ENCODE assay signal across 8 mouse cellular contexts in the genomic region with DNA sequence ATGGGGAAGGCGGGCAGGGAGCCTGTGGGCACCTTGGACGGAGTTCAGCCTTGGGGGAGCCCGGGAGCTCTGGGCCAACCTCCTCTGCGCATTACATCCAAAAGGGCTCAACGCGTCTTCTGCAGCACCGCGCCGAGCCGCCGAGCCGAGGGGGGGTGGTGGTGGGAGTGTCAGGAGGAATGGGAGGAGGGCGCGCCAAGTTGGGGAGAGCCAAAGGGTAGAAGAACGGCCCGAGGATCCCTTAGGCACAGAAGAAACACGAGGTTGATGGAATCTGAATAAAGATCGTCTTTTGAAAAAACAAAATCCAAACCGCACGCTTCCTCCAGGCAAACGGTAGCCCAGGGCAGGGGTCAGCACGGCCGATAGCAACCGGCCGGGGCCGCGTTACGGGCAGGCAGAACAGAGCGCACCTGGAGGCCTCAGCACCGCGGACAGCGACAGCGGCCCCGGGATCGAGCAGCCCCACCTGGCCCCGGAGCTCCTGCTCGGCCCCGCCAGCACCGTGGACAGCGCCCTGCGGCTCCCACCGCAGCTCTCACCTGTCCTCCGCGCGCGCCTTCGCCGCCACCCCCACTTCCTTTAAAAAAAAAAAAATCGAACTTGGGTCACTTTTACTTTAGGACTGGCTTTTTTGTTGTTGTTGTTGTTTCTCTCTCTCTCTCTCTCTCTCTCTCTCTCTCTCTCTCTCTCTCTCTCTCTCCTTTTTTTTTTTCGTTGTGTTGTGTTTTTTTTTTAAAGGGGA. TPM values are rescaled to one million over a fixed set of nuclear protein-coding genes. Genes with fewer than 3 reads are reported as not detected.
DNase-seq lines count a peak whose midpoint lies in the region; ATAC-seq and TF ChIP-seq lines count a peak whose summit lies in the region.

No protein-coding gene starts in this region.

- WGBS in heart, embryonic 12.5 days, result 2% methylated on average over 50 of the region's 50 CpGs
- under 1% methylated on average over 50 of the region's 50 CpGs for WGBS in embryonic facial prominence, embryonic 10.5 days
- WGBS in hindbrain, postnatal 0 days, result under 1% methylated on average over 47 of the region's 50 CpGs
- WGBS in liver, embryonic 14.5 days (ENCODE audit: insufficient replicate concordance), result 1% methylated on average over 50 of the region's 50 CpGs
- under 1% methylated on average over 49 of the region's 50 CpGs for WGBS in neural tube, embryonic 11.5 days

- no peak for DNase-seq in heart, adult 11 months
- peak; percentile 91 for DNase-seq in embryonic facial prominence, embryonic 10.5 days (ENCODE audit: low spot score)
- DNase-seq in hindbrain, postnatal 0 days (ENCODE audit: low spot score), result peak; percentile 54
- peak; percentile 18 to 28 (median 19) for DNase-seq in liver, embryonic 14.5 days (ENCODE audit: low read depth in 3 of 3, low spot score in 3 of 3)
- DNase-seq in neural tube, embryonic 11.5 days (ENCODE audit: low spot score), result peak; percentile 68
- peak; percentile 90 for DNase-seq in thymus, postnatal 36 days
- DNase-seq in frontal cortex, adult 2 months (ENCODE audit: extremely low spot score in 1 of 2, low spot score in 1 of 2), result no peak

- no peak for TF ChIP-seq CTCF in hindbrain, postnatal 0 days (IDR thresholded peaks at IDR 0.05; ENCODE audit: low read depth)
- no peak for TF ChIP-seq CTCF in liver, embryonic 14.5 days (IDR thresholded peaks at IDR 0.05; ENCODE audit: low read depth)

- no peaks in the 10 kb centered on the region for H3K9me3 ChIP-seq in heart, embryonic 12.5 days (replicated peaks)
- no peaks in the 10 kb centered on the region for H3K9me3 ChIP-seq in embryonic facial prominence, embryonic 10.5 days
- H3K9me3 ChIP-seq in hindbrain, postnatal 0 days (ENCODE audit: low read length), result no peaks in the 10 kb centered on the region
- H3K9me3 ChIP-seq in liver, embryonic 14.5 days (ENCODE audit: control insufficient read depth, low read length), result no peaks in the 10 kb centered on the region
- H3K9me3 ChIP-seq in neural tube, embryonic 11.5 days (ENCODE audit: control insufficient read depth, low read length), result no peaks in the 10 kb centered on the region

- H3K4me2 ChIP-seq in heart, embryonic 12.5 days, result 0 out of 2 replicates have a peak overlapping the region, but pooled peaks have one; percentile 9
- H3K4me2 ChIP-seq in hindbrain, postnatal 0 days (ENCODE audit: low read depth, low read length), result peak overlapping the region; percentile 52
- no peak overlapping the region for H3K4me2 ChIP-seq in liver, embryonic 14.5 days (ENCODE audit: low read depth)
- no peak overlapping the region for H3K4me2 ChIP-seq in neural tube, embryonic 11.5 days (ENCODE audit: low read depth)

- no peak overlapping the region for H3K4me3 ChIP-seq in heart, embryonic 12.5 days
- peak overlapping the region; percentile 31 for H3K4me3 ChIP-seq in embryonic facial prominence, embryonic 10.5 days
- peak overlapping the region; percentile 44 for H3K4me3 ChIP-seq in hindbrain, postnatal 0 days (ENCODE audit: low read length)
- no peak overlapping the region for H3K4me3 ChIP-seq in liver, embryonic 14.5 days (ENCODE audit: insufficient read depth in 1 of 2, low read depth in 2 of 2, low read length in 2 of 2)
- peak overlapping the region; percentile 26 for H3K4me3 ChIP-seq in neural tube, embryonic 11.5 days (ENCODE audit: low read depth, low read length)

- ATAC-seq in heart, embryonic 12.5 days (ENCODE audit: insufficient number of reproducible peaks, low FRiP score), result no peak
- peak; percentile 66 for ATAC-seq in hindbrain, postnatal 0 days
- ATAC-seq in liver, embryonic 14.5 days (ENCODE audit: insufficient read depth), result peak; percentile 45; the same call in 1 of the 2 replicates
- ATAC-seq in neural tube, embryonic 11.5 days (ENCODE audit: insufficient read depth, low FRiP score, low TSS enrichment), result no peak

- TF ChIP-seq EP300 in liver, embryonic 14.5 days (IDR thresholded peaks at IDR 0.05; ENCODE audit: low read depth), result no peak

- H3K27me3 ChIP-seq in heart, embryonic 12.5 days (replicated peaks), result peaks cover 96% of the 10 kb centered on the region
- peaks cover 100% of the 10 kb centered on the region for H3K27me3 ChIP-seq in embryonic facial prominence, embryonic 10.5 days (replicated peaks; ENCODE audit: low read depth, poor library complexity, severe bottlenecking)
- peaks cover 46% of the 10 kb centered on the region for H3K27me3 ChIP-seq in hindbrain, postnatal 0 days (ENCODE audit: insufficient read depth, low read length)
- H3K27me3 ChIP-seq in liver, embryonic 14.5 days (ENCODE audit: control insufficient read depth, insufficient read depth, low read length), result peaks cover 92% of the 10 kb centered on the region
- H3K27me3 ChIP-seq in neural tube, embryonic 11.5 days (ENCODE audit: control insufficient read depth, insufficient read depth, low read length), result peaks cover 92% of the 10 kb centered on the region

- H3K9ac ChIP-seq in heart, embryonic 12.5 days, result no peak overlapping the region
- peak overlapping the region; percentile 56 for H3K9ac ChIP-seq in hindbrain, postnatal 0 days (replicated peaks; ENCODE audit: low read length)
- H3K9ac ChIP-seq in liver, embryonic 14.5 days (replicated peaks), result no peak overlapping the region
- H3K9ac ChIP-seq in neural tube, embryonic 11.5 days (ENCODE audit: low read length), result no peak overlapping the region

- H3K4me1 ChIP-seq in heart, embryonic 12.5 days (replicated peaks), result peaks cover 13% of the 10 kb centered on the region
- H3K4me1 ChIP-seq in embryonic facial prominence, embryonic 10.5 days, result peaks cover 22% of the 10 kb centered on the region
- H3K4me1 ChIP-seq in hindbrain, postnatal 0 days (ENCODE audit: insufficient read depth, low read length), result no peaks in the 10 kb centered on the region
- no peaks in the 10 kb centered on the region for H3K4me1 ChIP-seq in liver, embryonic 14.5 days (replicated peaks; ENCODE audit: control insufficient read depth in 2 of 2, insufficient read depth in 2 of 2, low read length in 1 of 2)
- H3K4me1 ChIP-seq in neural tube, embryonic 11.5 days (ENCODE audit: control insufficient read depth, insufficient read depth, low read length), result peaks cover 11% of the 10 kb centered on the region

- H3K36me3 ChIP-seq in heart, embryonic 12.5 days, result no peaks in the 10 kb centered on the region
- no peaks in the 10 kb centered on the region for H3K36me3 ChIP-seq in embryonic facial prominence, embryonic 10.5 days (replicated peaks)
- H3K36me3 ChIP-seq in hindbrain, postnatal 0 days (ENCODE audit: insufficient read depth, low read length), result no peaks in the 10 kb centered on the region
- H3K36me3 ChIP-seq in liver, embryonic 14.5 days (replicated peaks; ENCODE audit: control insufficient read depth, insufficient read depth, low read depth), result no peaks in the 10 kb centered on the region
- no peaks in the 10 kb centered on the region for H3K36me3 ChIP-seq in neural tube, embryonic 11.5 days (ENCODE audit: control insufficient read depth, insufficient read depth, low read length)

- no peak overlapping the region for H3K27ac ChIP-seq in heart, embryonic 12.5 days (ENCODE audit: poor library complexity, severe bottlenecking)
- no peak overlapping the region for H3K27ac ChIP-seq in embryonic facial prominence, embryonic 10.5 days (replicated peaks)
- H3K27ac ChIP-seq in hindbrain, postnatal 0 days, result peak overlapping the region; percentile 73
- H3K27ac ChIP-seq in liver, embryonic 14.5 days, result no peak overlapping the region
- H3K27ac ChIP-seq in neural tube, embryonic 11.5 days (ENCODE audit: low read depth, low read length), result no peak overlapping the region

RNA-seq across cellular contexts. Expression of a gene that starts 0.5 kb away (rescaled TPM):
- not detected in 2 replicates for polyA plus RNA-seq in heart, embryonic 12.5 days (2016; fragmentation: Nextera tagmentation; extraction: Ambion mirVana)
- polyA plus RNA-seq in embryonic facial prominence, embryonic 10.5 days (2016; fragmentation: Nextera tagmentation; extraction: Ambion mirVana), result 1.2 and 1.4 TPM in 2 replicates
- 43.0 and 50.7 TPM in 2 replicates for total RNA-seq in hindbrain, postnatal 0 days (2014; rRNA removed)
- polyA plus RNA-seq in hindbrain, postnatal 0 days (2015; fragmentation: Nextera tagmentation; extraction: Ambion mirVana), result 51.1 and 52.1 TPM in 2 replicates
- 0.02 TPM in 1 of 2 replicates, not detected in the other for polyA plus RNA-seq in liver, embryonic 14.5 days (2012; rRNA removed)
- polyA plus RNA-seq in liver, embryonic 14.5 days (2014; fragmentation: Nextera tagmentation; extraction: Ambion mirVana), result not detected in 2 replicates
- 9.2 and 10.2 TPM in 2 replicates for polyA plus RNA-seq in neural tube, embryonic 11.5 days (2014; fragmentation: Nextera tagmentation; extraction: Ambion mirVana)
- polyA plus RNA-seq in frontal cortex, adult 2 months (2012; rRNA removed), result 0.04 and 0.23 TPM in 2 replicates

Comparison
In these comparisons a context has a peak if more than half of its experiments do, and no peak if none do; other contexts are left out.
1. ATAC-seq: peak in hindbrain, postnatal 0 days (single experiment) and liver, embryonic 14.5 days (single experiment); none in heart, embryonic 12.5 days (single experiment) and neural tube, embryonic 11.5 days (single experiment).
2. H3K4me2 ChIP-seq: peak in heart, embryonic 12.5 days (single experiment) and hindbrain, postnatal 0 days (single experiment); none in liver, embryonic 14.5 days (single experiment) and neural tube, embryonic 11.5 days (single experiment).
3. H3K4me3 ChIP-seq: peak in embryonic facial prominence, embryonic 10.5 days (single experiment), hindbrain, postnatal 0 days (single experiment) and neural tube, embryonic 11.5 days (single experiment); none in heart, embryonic 12.5 days (single experiment) and liver, embryonic 14.5 days (0 of 2).
4. DNase-seq: peak in embryonic facial prominence, embryonic 10.5 days (single experiment), hindbrain, postnatal 0 days (single experiment), liver, embryonic 14.5 days (3 of 3), neural tube, embryonic 11.5 days (single experiment) and thymus, postnatal 36 days (2 of 2); none in heart, adult 11 months (single experiment) and frontal cortex, adult 2 months (0 of 2).